Mouse (Mus musculus) E14TG2a.4 (cell line): ENCODE data around the gene Heatr9.

Experiments used
- CTCF ChIP-seq: conservative IDR thresholded peaks from 2 replicates; pipeline ENCODE4 v1.5.1; 2014; ENCODE audit warnings: low read length
- NANOG ChIP-seq: IDR thresholded peaks from 2 replicates; pipeline ENCODE4 v1.6.1; 2014; ENCODE audit warnings: borderline replicate concordance, low read length, mixed read lengths

DNA sequence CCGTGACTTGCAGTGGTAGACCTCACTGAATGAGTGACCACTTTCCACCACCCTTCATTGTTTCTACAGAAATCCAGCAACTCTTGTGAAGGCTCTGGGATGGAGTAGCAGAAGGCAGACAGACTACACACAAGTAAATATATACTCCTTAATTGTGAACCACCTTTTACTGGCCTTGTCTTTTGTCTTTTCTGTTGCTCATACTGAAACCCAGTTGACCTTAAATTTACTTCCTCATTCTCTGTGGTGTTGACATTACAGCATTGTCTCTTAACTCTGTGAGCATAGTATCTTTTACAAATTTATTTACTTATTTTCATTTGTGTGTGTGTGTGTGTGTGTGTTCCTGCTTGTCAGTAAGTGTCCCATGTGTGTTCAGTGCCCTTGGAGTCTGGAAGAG, 11.2 kb upstream of the Heatr9 start:
- TF ChIP-seq CTCF (no peak), NANOG (no peak)
